Mouse (Mus musculus) liver, postnatal 0 days (tissue): ENCODE data around the gene Cacna1i.

Experiments used
- CTCF ChIP-seq: sonication (generic); IDR thresholded peaks from 2 replicates; pipeline ENCODE4 v1.5.1; 2016; ENCODE audit warnings: antibody characterized with exemption, low read depth
- EP300 ChIP-seq: IDR thresholded peaks from 2 replicates; pipeline ENCODE4 v1.6.1; 2016; ENCODE audit warnings: antibody characterized with exemption, low read depth, mild to moderate bottlenecking

DNA sequence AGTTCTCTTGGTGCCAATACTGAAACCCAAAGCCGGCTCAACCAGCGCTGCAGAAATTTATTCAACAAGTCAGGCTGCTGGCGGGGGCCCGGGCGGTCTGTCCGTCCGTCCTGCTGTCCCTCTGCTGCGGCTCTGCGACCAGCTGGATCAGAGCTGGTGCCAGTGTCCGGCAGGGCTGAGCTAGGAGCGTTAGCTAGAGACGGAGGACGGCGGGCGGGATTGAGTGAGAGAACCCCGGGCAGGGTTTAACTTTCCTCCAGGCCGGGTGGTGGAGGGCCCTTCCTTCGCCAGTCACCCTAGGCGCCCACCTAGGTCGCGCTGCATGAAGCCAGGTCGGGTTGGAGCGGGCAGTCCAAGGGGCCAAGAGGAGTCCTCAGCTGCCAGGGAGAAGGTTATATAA, 998 bp downstream of the Cacna1i start:
- TF ChIP-seq CTCF (no peak), EP300 (no peak)
